Mouse (Mus musculus) intestine, embryonic 15.5 days (tissue): ENCODE results near the gene Pdcd4. TPM values are rescaled to one million over a fixed set of nuclear protein-coding genes. Genes with fewer than 3 reads are reported as not detected.

ENCODE experiments used
- polyA plus RNA-seq: library from polyadenylated mRNA; unstranded; fragments of >200 nt; fragmentation: Nextera tagmentation; extraction: Ambion mirVana; gene quantifications from 2 replicates; pipeline ENCODE4 v1.2.1, GENCODE M21; 2015

Gene Pdcd4
- polyA plus RNA-seq, 1 experiment from 2014 or later: 73.7 TPM

Other genes with a start within 250 kb of the Pdcd4 start
- 0.77 and 0.80 TPM in 2 replicates for gene Rbm20, start 214.9 kb upstream of the Pdcd4 start, polyA plus RNA-seq
- gene Shoc2, start 52.1 kb downstream of the Pdcd4 start, polyA plus RNA-seq: 37.5 and 42.9 TPM in 2 replicates
- gene Bbip1, start 52.4 kb downstream of the Pdcd4 start, polyA plus RNA-seq: 73.3 and 79.2 TPM in 2 replicates
- gene Adra2a, start 151.9 kb downstream of the Pdcd4 start, polyA plus RNA-seq: 1.4 TPM in 2 replicates